35 mouse cellular contexts compared by ENCODE assay signal in genomic region chr17:33695471-33695870, GRCm38 (mm10). TPM values are rescaled to one million over a fixed set of nuclear protein-coding genes. Genes with fewer than 3 reads are reported as not detected.
"Had no signal": no experiment of that assay in that cellular context is flagged by ENCODE, and none has a peak within 500 bp of the region (broad histone marks: within the 10 kb centered on the region; RNA-seq: fewer than 3 reads in every experiment).

No protein-coding gene starts in this region.

- H3K27me3 ChIP-seq: heart, embryonic 12.5 days; heart, embryonic 13.5 days; heart, embryonic 15.5 days; hindbrain, embryonic 12.5 days; hindbrain, embryonic 13.5 days; hindbrain, embryonic 15.5 days; intestine, embryonic 15.5 days; kidney, embryonic 15.5 days had no signal

- DNase-seq: heart, postnatal 10 days; heart, postnatal 14 days; heart, postnatal 36 days; heart, postnatal 4 days; kidney, adult 11 months; kidney, adult 18-20 months; kidney, adult 2 months; kidney, adult 8-10 months; kidney, adult 9 months; kidney, postnatal 10 days; kidney, postnatal 14 days; kidney, postnatal 25 days; kidney, postnatal 36 days; kidney, postnatal 4 days; layer of hippocampus, adult 9-11 months; layer of hippocampus, postnatal 36 days had no signal

- H3K4me3 ChIP-seq: heart, embryonic 12.5 days; heart, embryonic 13.5 days; heart, embryonic 15.5 days; hindbrain, embryonic 10.5 days; hindbrain, embryonic 12.5 days; hindbrain, embryonic 13.5 days; hindbrain, embryonic 15.5 days; intestine, embryonic 15.5 days; kidney, embryonic 15.5 days; layer of hippocampus, adult 2 months; left cerebral cortex, adult 2 months had no signal

- H3K9me3 ChIP-seq: heart, embryonic 12.5 days; heart, embryonic 13.5 days; heart, embryonic 15.5 days; hindbrain, embryonic 10.5 days; hindbrain, embryonic 12.5 days; hindbrain, embryonic 13.5 days; hindbrain, embryonic 15.5 days; intestine, embryonic 15.5 days; kidney, embryonic 15.5 days had no signal

- H3K4me1 ChIP-seq: heart, embryonic 12.5 days; heart, embryonic 13.5 days; heart, embryonic 15.5 days; hindbrain, embryonic 10.5 days; hindbrain, embryonic 12.5 days; hindbrain, embryonic 13.5 days; hindbrain, embryonic 15.5 days; intestine, embryonic 15.5 days; kidney, embryonic 15.5 days had no signal

- H3K9ac ChIP-seq: heart, embryonic 12.5 days; heart, embryonic 13.5 days; heart, embryonic 15.5 days; hindbrain, embryonic 12.5 days; hindbrain, embryonic 13.5 days; hindbrain, embryonic 14.5 days; hindbrain, embryonic 15.5 days; intestine, embryonic 15.5 days; kidney, embryonic 15.5 days had no signal

- H3K27ac ChIP-seq: heart, embryonic 13.5 days; heart, embryonic 15.5 days; hindbrain, embryonic 10.5 days; hindbrain, embryonic 12.5 days; hindbrain, embryonic 13.5 days; hindbrain, embryonic 14.5 days; hindbrain, embryonic 15.5 days; hindbrain, postnatal 0 days; intestine, embryonic 15.5 days; kidney, embryonic 15.5 days; kidney, postnatal 0 days; layer of hippocampus, adult 2 months; left cerebral cortex, adult 2 months had no signal

- ATAC-seq: hindbrain, embryonic 16.5 days; hindbrain, postnatal 0 days; inflammation-experienced regulatory T-cells, adult 6 months; intestine, embryonic 15.5 days; intestine, embryonic 16.5 days; intestine, postnatal 0 days had no signal

- H3K4me2 ChIP-seq: heart, embryonic 11.5 days; heart, embryonic 12.5 days; heart, embryonic 13.5 days; heart, embryonic 15.5 days; hindbrain, embryonic 12.5 days; hindbrain, embryonic 13.5 days; hindbrain, embryonic 14.5 days; hindbrain, embryonic 15.5 days; intestine, embryonic 15.5 days; kidney, embryonic 15.5 days had no signal

- H3K36me3 ChIP-seq: intestine, embryonic 15.5 days had no signal

RNA-seq across cellular contexts. Expression of gene Pram1, which starts 57.6 kb away (rescaled TPM):
- total RNA-seq: heart, postnatal 4 days; hindbrain, postnatal 0 days had no signal
- polyA plus RNA-seq: kidney, embryonic 15.5 days had no signal
